Mouse (Mus musculus) E14TG2a.4 (cell line): ENCODE results near the gene Usp3.

Experiments used
- CTCF ChIP-seq: conservative IDR thresholded peaks from 2 replicates; pipeline ENCODE4 v1.5.1; 2014; ENCODE audit warnings: low read length
- NANOG ChIP-seq: IDR thresholded peaks from 2 replicates; pipeline ENCODE4 v1.6.1; 2014; ENCODE audit warnings: borderline replicate concordance, low read length, mixed read lengths
- POU5F1 ChIP-seq: IDR thresholded peaks from 2 replicates; pipeline ENCODE4 v1.6.1; 2014; ENCODE audit warnings: low read length, borderline replicate concordance

DNA sequence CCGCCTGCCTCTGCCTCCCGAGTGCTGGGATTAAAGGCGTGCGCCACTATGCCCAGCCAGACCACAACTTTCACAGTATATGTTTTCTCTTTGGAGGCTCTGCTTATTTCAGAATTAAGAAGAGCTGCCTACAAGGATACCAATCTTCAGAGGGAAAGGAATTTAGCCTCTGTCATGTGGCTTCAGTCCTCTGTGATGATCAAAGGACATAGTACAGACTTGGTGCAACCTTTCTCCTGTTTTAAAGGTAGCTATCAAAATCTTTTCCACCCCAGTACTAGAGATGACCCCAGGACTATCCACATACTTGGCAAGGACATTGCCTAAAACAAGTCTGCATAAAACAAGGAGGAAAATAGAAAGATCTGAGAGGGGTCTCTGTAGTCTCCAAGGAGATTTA lies 34.0 kb downstream of the Usp3 start:
- TF ChIP-seq CTCF, result no peak
- TF ChIP-seq POU5F1, result no peak
- TF ChIP-seq NANOG, result no peak
